Mouse (Mus musculus): Measurements from ENCODE around the gene Ints3. TPM values are rescaled to one million over a fixed set of nuclear protein-coding genes. Genes with fewer than 3 reads are reported as not detected.

The Ints3 gene
- polyA plus RNA-seq, 1 experiment from 2014 or later: 37.8 TPM

- Histone ChIP-seq H3K36me3 (replicated peaks) (no peaks in the 10 kb centered on the region), H3K9me3 (no peaks in the 10 kb centered on the region), H3K9ac (no peak overlapping the region), H3K4me3 (no peak overlapping the region), H3K4me1 (peaks cover 24% of the 10 kb centered on the region), H3K4me2 (no peak overlapping the region), H3K27me3 (replicated peaks) (no peaks in the 10 kb centered on the region), H3K27ac (no peak overlapping the region)
- 83% methylated on average over 7 of the region's 7 CpGs for WGBS
- no peak for ATAC-seq (replicated peaks)
Measured at GRCm38 (mm10) chr3:90384851-90385375, 48.5 kb downstream of the Ints3 start.

GRCm38 (mm10) chr3:90383690-90384089 lies 49.7 kb downstream of the Ints3 start:
- Histone ChIP-seq H3K4me1 (peaks cover 21% of the 10 kb centered on the region), H3K9me3 (no peaks in the 10 kb centered on the region), H3K27ac (no peak overlapping the region), H3K4me2 (no peak overlapping the region), H3K9ac (no peak overlapping the region), H3K4me3 (no peak overlapping the region), H3K36me3 (replicated peaks) (no peaks in the 10 kb centered on the region), H3K27me3 (replicated peaks) (no peaks in the 10 kb centered on the region)
- 73% methylated on average over 4 of the region's 4 CpGs for WGBS
- ATAC-seq (replicated peaks): no peak

- peaks cover 2% of the 10 kb centered on the region; the same call in 1 of the 2 replicates for H3K4me1 ChIP-seq
- ATAC-seq (replicated peaks): no peak
- H3K36me3 ChIP-seq (replicated peaks): no peaks in the 10 kb centered on the region
- no peak overlapping the region for H3K27ac ChIP-seq
- no peaks in the 10 kb centered on the region for H3K27me3 ChIP-seq (replicated peaks)
- no peak overlapping the region for H3K4me2 ChIP-seq
- 79% methylated on average over 11 of the region's 11 CpGs for WGBS
- no peak overlapping the region for H3K4me3 ChIP-seq
- H3K9me3 ChIP-seq: no peaks in the 10 kb centered on the region
- H3K9ac ChIP-seq: no peak overlapping the region
Measured at GRCm38 (mm10) chr3:90381727-90382126, 51.7 kb downstream of the Ints3 start.

GRCm38 (mm10) chr3:90378496-90378895 lies 54.9 kb downstream of the Ints3 start:
- Histone ChIP-seq H3K4me2 (no peak overlapping the region), H3K36me3 (replicated peaks) (no peaks in the 10 kb centered on the region), H3K27me3 (replicated peaks) (no peaks in the 10 kb centered on the region), H3K9ac (no peak overlapping the region), H3K9me3 (no peaks in the 10 kb centered on the region), H3K4me3 (no peak overlapping the region), H3K27ac (no peak overlapping the region), H3K4me1 (no peaks in the 10 kb centered on the region)
- WGBS: 89% methylated on average over 5 of the region's 5 CpGs
- ATAC-seq (replicated peaks): no peak

GRCm38 (mm10) chr3:90376247-90376585 lies 57.2 kb downstream of the Ints3 start:
- Histone ChIP-seq H3K36me3 (replicated peaks) (no peaks in the 10 kb centered on the region), H3K9ac (no peak overlapping the region), H3K27ac (no peak overlapping the region), H3K9me3 (no peaks in the 10 kb centered on the region), H3K27me3 (replicated peaks) (no peaks in the 10 kb centered on the region), H3K4me1 (no peaks in the 10 kb centered on the region), H3K4me2 (no peak overlapping the region), H3K4me3 (no peak overlapping the region)
- ATAC-seq (replicated peaks): no peak; the same call in 1 of the 2 replicates
- WGBS: 13% methylated on average over 1 of the region's 1 CpGs

GRCm38 (mm10) chr3:90375562-90376246 lies 57.7 kb downstream of the Ints3 start:
- ATAC-seq (replicated peaks): no peak
- no peak overlapping the region for H3K27ac ChIP-seq

GRCm38 (mm10) chr3:90374368-90374767 lies 59.1 kb downstream of the Ints3 start:
- no peaks in the 10 kb centered on the region for H3K4me1 ChIP-seq
- H3K4me3 ChIP-seq: no peak overlapping the region
- ATAC-seq (replicated peaks): no peak
- H3K9me3 ChIP-seq: no peaks in the 10 kb centered on the region
- H3K9ac ChIP-seq: no peak overlapping the region
- H3K4me2 ChIP-seq: no peak overlapping the region
- no peaks in the 10 kb centered on the region for H3K36me3 ChIP-seq (replicated peaks)
- 83% methylated on average over 4 of the region's 4 CpGs for WGBS
- no peak overlapping the region for H3K27ac ChIP-seq
- no peaks in the 10 kb centered on the region for H3K27me3 ChIP-seq (replicated peaks)

More at GRCm38 (mm10) chr3:90375562-90376246, 57.7 kb downstream of the Ints3 start:
- H3K9me3 ChIP-seq: no peaks in the 10 kb centered on the region
- H3K4me2 ChIP-seq: no peak overlapping the region
- no peaks in the 10 kb centered on the region for H3K4me1 ChIP-seq
- H3K4me3 ChIP-seq: no peak overlapping the region
- 27% methylated on average over 3 of the region's 3 CpGs for WGBS
- H3K27me3 ChIP-seq (replicated peaks): no peaks in the 10 kb centered on the region
- no peaks in the 10 kb centered on the region for H3K36me3 ChIP-seq (replicated peaks)
- H3K9ac ChIP-seq: no peak overlapping the region

- peak; percentile 80 for ATAC-seq (replicated peaks)
- H3K9ac ChIP-seq: no peak overlapping the region
- H3K4me2 ChIP-seq: no peak overlapping the region
- H3K27ac ChIP-seq: no peak overlapping the region
- no peak overlapping the region for H3K4me3 ChIP-seq
- H3K4me1 ChIP-seq: no peaks in the 10 kb centered on the region
- no peaks in the 10 kb centered on the region for H3K27me3 ChIP-seq (replicated peaks)
- no peaks in the 10 kb centered on the region for H3K36me3 ChIP-seq (replicated peaks)
- no peaks in the 10 kb centered on the region for H3K9me3 ChIP-seq
- 25% methylated on average over 4 of the region's 4 CpGs for WGBS
Measured at GRCm38 (mm10) chr3:90373432-90374028, 59.9 kb downstream of the Ints3 start.

- peak; percentile 47; the same call in 1 of the 2 replicates for ATAC-seq (replicated peaks)
- no peaks in the 10 kb centered on the region for H3K9me3 ChIP-seq
- no peak overlapping the region for H3K4me3 ChIP-seq
- 53% methylated on average over 5 of the region's 5 CpGs for WGBS
- no peak overlapping the region for H3K27ac ChIP-seq
- H3K27me3 ChIP-seq (replicated peaks): no peaks in the 10 kb centered on the region
- no peak overlapping the region for H3K9ac ChIP-seq
- H3K36me3 ChIP-seq (replicated peaks): no peaks in the 10 kb centered on the region
- no peaks in the 10 kb centered on the region for H3K4me1 ChIP-seq
- no peak overlapping the region for H3K4me2 ChIP-seq
Measured at GRCm38 (mm10) chr3:90372817-90373216, 60.6 kb downstream of the Ints3 start.

GRCm38 (mm10) chr3:90371857-90372256 lies 61.6 kb downstream of the Ints3 start:
- H3K27ac ChIP-seq: no peak overlapping the region
- H3K27me3 ChIP-seq (replicated peaks): no peaks in the 10 kb centered on the region
- H3K4me3 ChIP-seq: no peak overlapping the region
- H3K9ac ChIP-seq: no peak overlapping the region
- H3K4me1 ChIP-seq: no peaks in the 10 kb centered on the region
- H3K4me2 ChIP-seq: no peak overlapping the region
- no peaks in the 10 kb centered on the region for H3K9me3 ChIP-seq
- H3K36me3 ChIP-seq (replicated peaks): no peaks in the 10 kb centered on the region
- ATAC-seq (replicated peaks): no peak
- WGBS: 77% methylated on average over 7 of the region's 7 CpGs

- Histone ChIP-seq H3K27me3 (replicated peaks) (no peaks in the 10 kb centered on the region), H3K9ac (no peak overlapping the region), H3K9me3 (no peaks in the 10 kb centered on the region), H3K4me3 (no peak overlapping the region), H3K36me3 (replicated peaks) (no peaks in the 10 kb centered on the region), H3K4me2 (no peak overlapping the region), H3K4me1 (no peaks in the 10 kb centered on the region), H3K27ac (no peak overlapping the region)
- 28% methylated on average over 2 of the region's 2 CpGs for WGBS
- ATAC-seq (replicated peaks): no peak
Measured at GRCm38 (mm10) chr3:90369041-90369440, 64.4 kb downstream of the Ints3 start.

- no peaks in the 10 kb centered on the region for H3K4me1 ChIP-seq
- no peaks in the 10 kb centered on the region for H3K9me3 ChIP-seq
- ATAC-seq (replicated peaks): no peak
- H3K27ac ChIP-seq: no peak overlapping the region
- H3K9ac ChIP-seq: no peak overlapping the region
- 92% methylated on average over 5 of the region's 5 CpGs for WGBS
- no peaks in the 10 kb centered on the region for H3K27me3 ChIP-seq (replicated peaks)
- H3K4me3 ChIP-seq: no peak overlapping the region
- H3K4me2 ChIP-seq: no peak overlapping the region
- peaks cover 3% of the 10 kb centered on the region; the same call in 1 of the 2 replicates for H3K36me3 ChIP-seq (replicated peaks)
Measured at GRCm38 (mm10) chr3:90367001-90367632, 66.3 kb downstream of the Ints3 start.

Data from midbrain, embryonic 15.5 days (tissue).